Mouse (Mus musculus) E14TG2a.4 (cell line): Measurements from ENCODE around the gene Gnb1l.

Experiments used
- H3K27me3 ChIP-seq: 2 replicates; pipeline ENCODE4 v1.6.1; 2014; ENCODE audit warnings: low read length, control low read depth; ENCODE audit not compliant: insufficient read depth
- H3K36me3 ChIP-seq: 2 replicates; pipeline ENCODE4 v1.6.1; 2014; ENCODE audit warnings: low read length, control low read depth; ENCODE audit not compliant: insufficient read depth
- H3K4me1 ChIP-seq: replicated peaks from 2 replicates; pipeline ENCODE4 v1.6.1; 2014; ENCODE audit warnings: low read depth, low read length, control low read depth
- H3K4me3 ChIP-seq: replicated peaks from 2 replicates; pipeline ENCODE4 v1.5.1; 2014; ENCODE audit warnings: mild to moderate bottlenecking, low read length
- H3K9me3 ChIP-seq: 2 replicates; pipeline ENCODE4 v1.6.1; 2014; ENCODE audit warnings: low read length, control low read depth
- CTCF ChIP-seq: conservative IDR thresholded peaks from 2 replicates; pipeline ENCODE4 v1.5.1; 2014; ENCODE audit warnings: low read length
- NANOG ChIP-seq: IDR thresholded peaks from 2 replicates; pipeline ENCODE4 v1.6.1; 2014; ENCODE audit warnings: borderline replicate concordance, low read length, mixed read lengths
- POU5F1 ChIP-seq: IDR thresholded peaks from 2 replicates; pipeline ENCODE4 v1.6.1; 2014; ENCODE audit warnings: low read length, borderline replicate concordance

The Gnb1l gene

GRCm38 (mm10) chr16:18604267-18604701, 105.8 kb downstream of the Gnb1l start:
- H3K4me1 ChIP-seq = peaks cover 17% of the 10 kb centered on the region
- TF ChIP-seq POU5F1 = no peak
- TF ChIP-seq NANOG = no peak
- TF ChIP-seq CTCF = no peak
- H3K27me3 ChIP-seq = peaks cover 78% of the 10 kb centered on the region
- no peak overlapping the region for H3K4me3 ChIP-seq
- no peaks in the 10 kb centered on the region for H3K36me3 ChIP-seq
- H3K9me3 ChIP-seq = no peaks in the 10 kb centered on the region

GRCm38 (mm10) chr16:18605705-18606104, 107.2 kb downstream of the Gnb1l start:
- TF ChIP-seq CTCF (no peak), NANOG (no peak), POU5F1 (no peak)
- no peaks in the 10 kb centered on the region for H3K36me3 ChIP-seq
- peaks cover 17% of the 10 kb centered on the region for H3K4me1 ChIP-seq
- H3K4me3 ChIP-seq = no peak overlapping the region
- H3K9me3 ChIP-seq = no peaks in the 10 kb centered on the region
- peaks cover 82% of the 10 kb centered on the region for H3K27me3 ChIP-seq

- peaks cover 87% of the 10 kb centered on the region for H3K27me3 ChIP-seq
- no peaks in the 10 kb centered on the region for H3K9me3 ChIP-seq
- no peak for TF ChIP-seq CTCF
- peaks cover 21% of the 10 kb centered on the region for H3K4me1 ChIP-seq
- H3K4me3 ChIP-seq = peak overlapping the region; percentile 21; the same call in 1 of the 2 replicates
- H3K36me3 ChIP-seq = no peaks in the 10 kb centered on the region
Observed at GRCm38 (mm10) chr16:18608226-18608625, 109.7 kb downstream of the Gnb1l start.

GRCm38 (mm10) chr16:18609099-18609498, 110.6 kb downstream of the Gnb1l start:
- Histone ChIP-seq H3K4me3 (no peak overlapping the region), H3K36me3 (no peaks in the 10 kb centered on the region), H3K9me3 (no peaks in the 10 kb centered on the region), H3K4me1 (peaks cover 21% of the 10 kb centered on the region), H3K27me3 (peaks cover 87% of the 10 kb centered on the region)
- TF ChIP-seq CTCF (no peak), NANOG (no peak), POU5F1 (no peak)

- no peaks in the 10 kb centered on the region for H3K9me3 ChIP-seq
- H3K36me3 ChIP-seq = no peaks in the 10 kb centered on the region
- H3K4me1 ChIP-seq = peaks cover 21% of the 10 kb centered on the region
- H3K27me3 ChIP-seq = peaks cover 86% of the 10 kb centered on the region
- TF ChIP-seq POU5F1 (no peak), CTCF (no peak), NANOG (no peak)
- H3K4me3 ChIP-seq = peak overlapping the region; percentile 37
Observed at GRCm38 (mm10) chr16:18611752-18612151, 113.2 kb downstream of the Gnb1l start.

- TF ChIP-seq NANOG (no peak), POU5F1 (no peak), CTCF (no peak)
- H3K9me3 ChIP-seq = no peaks in the 10 kb centered on the region
- H3K4me3 ChIP-seq = no peak overlapping the region
Observed at GRCm38 (mm10) chr16:18613301-18613700, 114.8 kb downstream of the Gnb1l start.

More at GRCm38 (mm10) chr16:18613301-18613700, 114.8 kb downstream of the Gnb1l start:
- H3K27me3 ChIP-seq = peaks cover 88% of the 10 kb centered on the region
- no peaks in the 10 kb centered on the region for H3K36me3 ChIP-seq
- H3K4me1 ChIP-seq = peaks cover 22% of the 10 kb centered on the region
